Mouse (Mus musculus) left cerebral cortex, postnatal 4 days (tissue): ENCODE measurements around the gene Adcy5. TPM values are rescaled to one million over a fixed set of nuclear protein-coding genes. Genes with fewer than 3 reads are reported as not detected.
A peak's percentile ranks its signal among the peaks of the same experiment; 100 is the strongest.

Source experiments
- DNase-seq: peaks from one replicate; pipeline ENCODE4 v3.0.0-alpha.2; 2022
- intact Hi-C: fragments of 180-260 bp; cut with DNase I; formaldehyde crosslinking; loops from one replicate; pipeline ENCODE4 v1.15.1; 2025
- total RNA-seq, 2 experiments: library from RNA; stranded (reverse); gene quantifications; 2 replicates each; pipeline ENCODE4 v1.2.3; 2021

Adcy5 gene
- total RNA-seq, 2 experiments from 2014 or later = 82.1 to 83.3 TPM

DNA sequence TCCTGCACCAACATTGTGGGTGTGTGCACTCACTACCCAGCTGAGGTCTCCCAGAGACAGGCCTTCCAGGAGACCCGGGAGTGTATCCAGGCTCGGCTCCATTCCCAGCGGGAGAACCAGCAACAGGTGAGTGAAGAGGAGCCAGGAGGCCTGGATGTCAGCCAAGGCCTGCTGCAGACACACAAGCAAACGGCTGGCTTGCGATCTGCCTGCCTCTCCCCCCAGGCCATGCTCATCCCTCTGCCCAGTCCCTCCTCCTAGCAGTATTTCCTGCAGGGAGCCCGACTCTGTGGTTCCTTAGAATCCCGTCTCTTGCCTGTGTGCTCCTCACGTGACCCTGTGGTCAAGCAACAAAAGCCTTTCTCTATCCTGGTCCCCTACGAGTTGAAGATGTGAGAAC is 94.1 kb downstream of the Adcy5 start:
- intact Hi-C loops = no loop called here
- peak; percentile 66 for DNase-seq

DNA sequence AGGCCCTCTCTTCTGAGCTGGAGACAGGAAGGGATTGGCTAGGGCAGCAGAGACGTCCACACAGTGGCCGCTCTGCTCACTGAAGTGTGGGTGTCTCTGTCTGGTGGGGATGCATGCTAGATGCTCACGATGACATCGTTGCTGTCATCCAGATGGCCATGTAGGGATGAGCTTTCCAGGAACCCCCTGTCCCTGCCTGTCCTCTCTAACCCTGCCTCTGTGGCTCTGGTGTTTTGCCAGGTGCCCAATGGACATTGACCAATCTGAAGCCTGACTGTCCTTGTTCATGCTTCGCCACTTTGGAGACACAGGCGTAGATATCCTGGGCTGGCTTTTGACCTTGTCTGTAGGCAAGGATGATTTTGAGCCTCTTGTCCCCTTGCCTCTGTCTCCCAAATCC is 95.1 kb downstream of the Adcy5 start:
- intact Hi-C loops = no loop called here
- DNase-seq = peak; percentile 37

- DNase-seq = no peak
- intact Hi-C loops = no loop called here
Observed at GRCm38 (mm10) chr16:35251690-35252089, 97.0 kb downstream of the Adcy5 start.

DNA sequence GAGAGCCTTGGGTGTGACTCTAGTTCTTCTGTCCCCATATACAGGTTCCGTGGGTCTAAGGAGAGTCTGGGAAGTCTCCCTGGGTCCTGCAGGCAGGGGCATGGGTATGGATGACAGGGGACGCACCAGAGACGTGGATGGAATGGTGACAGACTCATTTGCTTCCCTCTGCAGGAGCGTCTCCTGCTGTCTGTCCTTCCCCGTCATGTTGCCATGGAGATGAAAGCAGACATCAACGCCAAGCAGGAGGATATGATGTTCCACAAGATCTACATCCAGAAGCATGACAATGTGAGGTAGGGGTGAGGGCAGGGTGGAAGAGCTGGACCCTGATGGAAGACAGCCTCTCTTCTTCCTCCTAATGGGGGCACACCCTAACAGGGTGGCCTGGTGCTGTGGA is 98.3 kb downstream of the Adcy5 start:
- no peak for DNase-seq
- intact Hi-C loops = no loop called here

GRCm38 (mm10) chr16:35255981-35256380 is 101.3 kb downstream of the Adcy5 start:
- intact Hi-C loops = no loop called here
- DNase-seq = peak; percentile 35

GRCm38 (mm10) chr16:35270353-35270934 is 115.8 kb downstream of the Adcy5 start:
- intact Hi-C loops = loop anchor here (2.0 to 5.0 kb wide), 3 partner anchors 116 to 203 kb away; partner anchors contain the start of gene Adcy5
- peak; percentile 93 for DNase-seq

GRCm38 (mm10) chr16:35270945-35271344 is 116.3 kb downstream of the Adcy5 start:
- DNase-seq = no peak
- intact Hi-C loops = loop anchor here (2.0 to 5.0 kb wide), 3 partner anchors 116 to 204 kb away; partner anchors contain the start of gene Adcy5

DNA sequence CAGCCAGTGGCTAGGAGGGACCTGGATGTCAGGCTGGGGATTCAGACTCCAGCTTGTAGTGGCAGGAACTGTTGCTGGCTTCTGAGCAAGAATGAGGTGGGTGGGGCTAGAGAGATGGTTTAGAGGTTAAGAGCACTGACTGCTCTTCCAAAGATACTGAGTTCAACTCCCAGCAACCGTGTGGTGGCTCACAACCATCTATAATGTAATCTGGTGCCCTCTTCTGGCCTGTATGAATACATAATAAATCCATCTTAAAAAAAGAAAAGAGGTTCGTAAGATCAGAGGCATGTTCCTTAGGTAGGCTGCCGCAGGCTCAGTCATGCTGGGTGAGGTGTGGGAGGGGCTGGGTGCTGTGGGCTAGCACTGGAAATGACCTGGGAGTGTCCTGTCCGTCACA is 116.9 kb downstream of the Adcy5 start:
- no peak for DNase-seq
- intact Hi-C loops = loop anchor here (2.0 to 5.0 kb wide), 3 partner anchors 117 to 204 kb away; partner anchors contain the start of gene Adcy5

GRCm38 (mm10) chr16:35272417-35272816 is 117.7 kb downstream of the Adcy5 start:
- no peak for DNase-seq

GRCm38 (mm10) chr16:35278166-35278565 is 123.5 kb downstream of the Adcy5 start:
- intact Hi-C loops = no loop called here
- DNase-seq = no peak

More at GRCm38 (mm10) chr16:35272417-35272816, 117.7 kb downstream of the Adcy5 start:
- intact Hi-C loops = loop anchor here (5.0 kb wide), 1 partner anchor 205 kb away; no protein-coding TSS in a partner anchor

- intact Hi-C loops = no loop called here
- DNase-seq = no peak
Observed at GRCm38 (mm10) chr16:35282456-35282855, 127.8 kb downstream of the Adcy5 start.

GRCm38 (mm10) chr16:35285821-35286220 is 131.1 kb downstream of the Adcy5 start:
- DNase-seq = no peak
- intact Hi-C loops = no loop called here

DNA sequence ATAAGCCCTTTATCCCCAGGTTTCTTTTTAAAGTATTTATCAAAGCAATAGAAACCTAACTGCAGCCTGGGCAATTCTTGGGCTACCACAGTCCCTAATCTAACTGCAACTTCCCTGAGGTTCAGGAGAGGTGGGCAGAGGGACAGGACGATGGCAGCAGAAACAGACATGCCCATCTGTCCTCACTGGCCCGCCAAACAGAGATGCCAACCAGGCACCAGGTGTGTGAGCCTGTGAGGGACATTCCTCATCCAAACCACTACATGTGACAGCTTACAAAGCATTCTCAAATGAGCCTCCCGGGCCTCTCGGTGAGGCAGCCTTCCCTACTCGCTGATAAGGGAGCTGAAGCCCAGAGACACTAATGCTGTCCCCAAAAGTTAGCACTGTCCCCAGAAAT is 132.6 kb downstream of the Adcy5 start:
- intact Hi-C loops = no loop called here
- DNase-seq = no peak

GRCm38 (mm10) chr16:35297786-35298185 is 143.1 kb downstream of the Adcy5 start:
- no peak for DNase-seq
- intact Hi-C loops = no loop called here

DNA sequence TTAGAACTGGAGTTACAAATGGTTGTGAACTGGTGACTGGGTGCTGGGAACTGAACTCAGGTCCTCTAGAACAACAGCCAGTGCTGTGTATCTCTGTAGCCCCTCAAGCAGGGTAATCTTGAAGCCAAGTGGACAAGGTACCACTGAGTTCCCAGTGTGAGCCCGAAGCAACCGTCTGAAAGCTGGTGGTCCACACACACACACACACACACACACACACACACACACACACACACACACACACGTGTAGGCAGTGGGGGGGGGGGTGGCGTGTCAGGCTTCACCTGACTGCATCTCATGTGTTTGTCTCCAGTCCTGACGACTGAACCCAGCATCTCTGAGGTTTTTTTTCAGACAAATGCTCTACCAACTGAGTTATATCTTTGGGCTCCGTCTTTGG is 145.5 kb downstream of the Adcy5 start:
- intact Hi-C loops = no loop called here
- no peak for DNase-seq

DNA sequence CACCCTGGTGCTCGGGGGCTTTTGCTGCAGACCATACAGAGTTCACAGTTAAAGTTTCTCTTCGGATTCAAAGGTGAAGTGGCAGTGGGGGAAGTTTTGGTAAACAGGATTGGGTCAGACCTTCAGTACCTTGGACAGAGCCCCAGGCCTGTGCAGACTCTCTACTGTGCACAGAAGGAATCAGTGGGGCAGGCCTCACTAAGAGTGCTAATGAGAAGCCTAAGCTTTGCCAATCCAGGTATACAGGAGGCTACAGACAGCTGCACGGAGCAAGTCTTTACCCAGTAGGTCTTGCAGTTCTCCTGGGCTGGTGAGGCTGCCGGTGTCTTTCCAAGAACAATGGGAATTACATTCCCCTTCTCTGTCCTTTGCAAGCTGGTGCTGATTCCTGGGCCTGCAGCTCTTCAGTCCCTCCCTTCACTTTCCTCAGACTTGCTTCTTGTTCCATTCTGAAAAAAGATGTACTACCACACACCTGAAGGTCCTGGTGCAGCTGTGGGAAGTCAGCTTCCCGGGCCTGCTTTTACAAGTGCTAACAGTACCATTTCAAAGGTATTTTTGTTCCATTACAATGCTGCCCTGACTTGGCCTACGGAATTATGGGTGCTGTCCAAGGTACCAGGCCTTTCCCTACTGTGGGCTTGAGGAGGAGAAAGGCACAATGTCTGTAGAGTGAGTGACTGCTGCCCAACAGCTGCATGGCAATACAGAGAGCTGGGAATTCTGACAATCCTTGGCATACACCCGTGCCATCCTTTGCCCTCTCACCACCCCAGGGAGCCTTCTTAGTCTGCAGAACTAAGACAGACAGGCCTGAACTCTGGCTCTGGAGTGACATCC is 148.0 kb downstream of the Adcy5 start:
- DNase-seq = no peak
- intact Hi-C loops = no loop called here

GRCm38 (mm10) chr16:35303721-35304120 is 149.0 kb downstream of the Adcy5 start:
- intact Hi-C loops = no loop called here
- DNase-seq = no peak

- no peak for DNase-seq
- intact Hi-C loops = no loop called here
Observed at GRCm38 (mm10) chr16:35304416-35304815, 149.7 kb downstream of the Adcy5 start.

- no peak for DNase-seq
- intact Hi-C loops = no loop called here
Observed at GRCm38 (mm10) chr16:35305226-35305625, 150.5 kb downstream of the Adcy5 start.

DNA sequence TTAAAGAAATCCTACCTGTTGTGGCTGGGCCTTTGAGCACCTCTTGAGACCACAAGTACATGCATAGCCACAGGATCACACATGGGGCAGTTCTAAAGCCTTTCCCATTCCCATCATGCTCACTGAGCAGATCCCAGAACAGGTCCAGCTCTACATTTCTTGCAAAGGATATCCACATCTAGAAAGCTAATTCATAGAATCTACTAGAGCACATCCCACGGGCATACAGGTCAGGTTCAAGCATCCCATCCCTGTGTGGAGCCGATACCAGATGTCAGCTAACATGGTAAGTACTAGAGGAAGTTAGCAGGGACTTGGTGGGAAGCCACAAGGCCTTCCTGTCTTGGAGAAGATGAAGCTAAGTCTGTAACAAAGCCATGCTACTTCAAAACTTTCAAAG is 152.0 kb downstream of the Adcy5 start:
- intact Hi-C loops = no loop called here

DNA sequence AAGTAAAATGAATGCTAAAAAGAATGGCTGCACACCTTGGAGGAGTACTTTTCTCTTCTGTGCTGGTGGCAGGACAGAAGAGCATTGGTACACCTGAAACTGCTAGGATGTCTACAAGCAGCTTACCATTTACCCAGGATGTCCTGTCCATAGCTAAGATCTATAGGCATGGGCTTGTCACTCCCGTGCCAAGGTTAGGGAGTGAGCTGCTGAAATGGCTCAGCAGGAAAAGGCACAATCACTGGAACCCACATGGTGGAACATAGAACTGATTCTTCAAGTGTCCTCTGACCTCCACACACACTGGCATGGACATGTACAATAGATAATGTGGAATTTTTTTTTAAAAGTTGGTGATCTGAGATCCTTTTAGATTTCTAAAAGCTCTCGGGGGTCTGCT is 152.7 kb downstream of the Adcy5 start:
- intact Hi-C loops = no loop called here
- DNase-seq = no peak

More for the DNA sequence above, 152.0 kb downstream of the Adcy5 start:
- DNase-seq = no peak

GRCm38 (mm10) chr16:35308016-35308415 is 153.3 kb downstream of the Adcy5 start:
- no peak for DNase-seq
- intact Hi-C loops = no loop called here
